Mouse (Mus musculus): ENCODE results near the gene Rbms3. TPM values are rescaled to one million over a fixed set of nuclear protein-coding genes. Genes with fewer than 3 reads are reported as not detected.

The Rbms3 gene
- total and polyA plus RNA-seq, 2 experiments: 2.4 to 4.0 TPM

DNA sequence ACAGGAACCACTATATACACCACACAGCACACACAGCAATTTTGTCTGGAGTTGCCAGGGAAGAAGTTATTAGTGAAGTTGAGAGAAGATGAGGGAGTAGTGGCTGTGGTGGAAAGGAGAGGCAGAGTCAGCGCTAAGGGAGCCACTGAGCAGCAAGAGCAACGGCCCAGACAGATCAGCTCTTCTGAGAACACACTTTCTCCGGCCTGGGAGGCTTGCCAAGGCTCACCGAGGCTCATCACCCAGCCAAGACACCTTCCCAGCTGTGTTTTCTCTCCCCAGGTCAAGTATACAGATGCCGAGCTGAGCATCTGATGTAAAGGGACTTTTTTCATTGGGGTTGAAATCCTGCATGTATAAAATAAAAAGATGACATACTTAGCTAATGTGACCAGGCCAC, 206.5 kb downstream of the Rbms3 start:
- no peaks in the 10 kb centered on the region for H3K36me3 ChIP-seq (ENCODE audit: control insufficient read depth, insufficient read depth, low read length)
- TF ChIP-seq POLR2A (IDR thresholded peaks at IDR 0.05; ENCODE audit: extremely low read depth, insufficient read depth, low read length) (no peak), CTCF (IDR thresholded peaks at IDR 0.05; ENCODE audit: low read depth, low read length) (no peak)
- no peak overlapping the region for H3K4me3 ChIP-seq (ENCODE audit: insufficient read depth, low read depth, low read length)

DNA sequence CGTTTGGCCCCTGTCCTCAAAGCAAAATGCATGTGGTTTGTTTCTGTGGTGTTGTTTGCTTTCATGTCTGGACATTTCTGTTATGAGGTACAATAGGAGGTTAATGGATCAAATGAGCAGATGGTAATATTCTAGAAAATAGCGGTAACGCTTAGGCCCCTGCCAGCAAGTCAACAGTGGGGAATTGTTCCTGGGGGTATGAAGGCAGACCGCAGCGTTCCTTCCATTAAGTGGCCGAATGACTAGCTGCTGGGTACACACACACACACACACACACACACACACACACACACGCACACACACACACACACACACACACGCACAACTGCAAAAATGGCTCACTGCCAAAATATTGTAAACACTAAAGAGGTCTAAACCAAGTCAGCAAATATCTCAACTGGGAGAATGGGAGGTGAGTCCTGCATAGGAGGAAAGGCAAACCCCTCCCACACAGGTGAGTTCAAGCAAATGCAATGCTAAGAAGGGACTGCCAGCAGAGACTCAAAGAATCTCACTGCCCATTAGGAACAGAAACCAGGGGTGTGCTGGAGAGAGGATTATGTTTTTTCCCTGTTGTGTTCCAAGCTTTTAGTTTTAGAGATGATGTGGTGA, 209.7 kb downstream of the Rbms3 start:
- Histone ChIP-seq H3K79me2 (ENCODE audit: control insufficient read depth, insufficient read depth, low read length) (no peaks in the 10 kb centered on the region), H3K4me3 (ENCODE audit: insufficient read depth, low read depth, low read length) (no peak overlapping the region), H3K4me1 (ENCODE audit: control insufficient read depth, insufficient read depth, low read length) (no peaks in the 10 kb centered on the region), H3K9ac (ENCODE audit: low read depth, low read length) (no peak overlapping the region), H3K36me3 (ENCODE audit: control insufficient read depth, insufficient read depth, low read length) (no peaks in the 10 kb centered on the region), H3K27ac (replicated peaks; ENCODE audit: insufficient read depth, low read depth, low read length) (no peak overlapping the region), H3K27me3 (ENCODE audit: control insufficient read depth, insufficient read depth, low read length) (no peaks in the 10 kb centered on the region)
- WGBS: 89% methylated on average over 8 of the region's 8 CpGs
- no peak for TF ChIP-seq POLR2A (IDR thresholded peaks at IDR 0.05; ENCODE audit: extremely low read depth, insufficient read depth, low read length)
- DNase-seq (ENCODE audit: extremely low read depth, low read depth, low spot score): no peak

More for the DNA sequence above, 206.5 kb downstream of the Rbms3 start:
- H3K27me3 ChIP-seq (ENCODE audit: control insufficient read depth, insufficient read depth, low read length): no peaks in the 10 kb centered on the region
- no peak overlapping the region for H3K9ac ChIP-seq (ENCODE audit: low read depth, low read length)
- no peak overlapping the region for H3K27ac ChIP-seq (replicated peaks; ENCODE audit: insufficient read depth, low read depth, low read length)
- WGBS: 82% methylated on average over 5 of the region's 5 CpGs
- DNase-seq (ENCODE audit: extremely low read depth, low read depth, low spot score): no peak
- H3K79me2 ChIP-seq (ENCODE audit: control insufficient read depth, insufficient read depth, low read length): no peaks in the 10 kb centered on the region
- H3K4me1 ChIP-seq (ENCODE audit: control insufficient read depth, insufficient read depth, low read length): no peaks in the 10 kb centered on the region

DNA sequence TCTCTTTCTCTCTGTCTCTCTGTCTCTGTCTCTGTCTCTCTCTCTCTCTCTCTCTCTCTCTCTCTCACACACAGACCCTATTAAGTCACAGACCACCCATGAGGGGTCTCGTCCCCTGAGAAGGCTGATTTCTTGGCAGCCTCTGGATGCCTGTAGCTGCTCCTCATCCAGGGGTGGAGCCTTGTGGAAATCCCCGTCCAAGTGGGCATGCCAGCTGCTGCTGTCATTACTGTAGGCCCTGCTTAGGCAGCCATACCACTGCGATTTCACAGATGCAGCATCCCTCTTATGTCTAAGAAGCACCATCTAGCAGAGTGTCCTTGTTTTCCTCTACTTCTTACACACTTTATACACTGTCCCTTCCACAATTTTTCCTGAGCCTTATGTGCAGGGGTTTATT, 216.5 kb downstream of the Rbms3 start:
- DNase-seq (ENCODE audit: extremely low read depth, low read depth, low spot score): no peak
- Histone ChIP-seq H3K4me3 (ENCODE audit: insufficient read depth, low read depth, low read length) (no peak overlapping the region), H3K79me2 (ENCODE audit: control insufficient read depth, insufficient read depth, low read length) (no peaks in the 10 kb centered on the region), H3K4me1 (ENCODE audit: control insufficient read depth, insufficient read depth, low read length) (no peaks in the 10 kb centered on the region), H3K27ac (replicated peaks; ENCODE audit: insufficient read depth, low read depth, low read length) (no peak overlapping the region), H3K9ac (ENCODE audit: low read depth, low read length) (no peak overlapping the region), H3K36me3 (ENCODE audit: control insufficient read depth, insufficient read depth, low read length) (no peaks in the 10 kb centered on the region), H3K27me3 (ENCODE audit: control insufficient read depth, insufficient read depth, low read length) (no peaks in the 10 kb centered on the region)
- WGBS: 77% methylated on average over 3 of the region's 3 CpGs
- TF ChIP-seq CTCF (IDR thresholded peaks at IDR 0.05; ENCODE audit: low read depth, low read length): no peak
- no peak for TF ChIP-seq POLR2A (IDR thresholded peaks at IDR 0.05; ENCODE audit: extremely low read depth, insufficient read depth, low read length)

DNA sequence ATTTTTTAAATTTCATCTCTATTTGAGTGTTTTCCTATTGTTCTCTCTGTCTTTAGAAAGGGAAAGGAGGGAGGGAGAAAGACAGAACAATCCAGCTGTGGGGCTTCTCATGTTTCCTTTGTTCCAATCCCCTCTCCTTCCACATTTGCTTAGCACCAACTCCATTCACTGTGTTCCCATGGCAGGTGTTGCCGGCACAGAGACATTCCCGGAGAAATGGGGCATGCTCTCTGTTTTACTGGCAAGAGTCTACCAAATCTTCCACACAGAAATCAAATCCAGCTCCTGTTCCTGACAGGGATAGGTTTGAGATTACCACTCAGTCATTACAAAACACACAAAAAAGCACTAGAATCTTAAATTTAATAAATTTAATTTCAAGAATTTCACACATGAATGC, 217.1 kb downstream of the Rbms3 start:
- no peaks in the 10 kb centered on the region for H3K4me1 ChIP-seq (ENCODE audit: control insufficient read depth, insufficient read depth, low read length)
- no peak for DNase-seq (ENCODE audit: extremely low read depth, low read depth, low spot score)
- WGBS: 64% methylated on average over 2 of the region's 2 CpGs
- H3K27me3 ChIP-seq (ENCODE audit: control insufficient read depth, insufficient read depth, low read length): no peaks in the 10 kb centered on the region
- TF ChIP-seq POLR2A (IDR thresholded peaks at IDR 0.05; ENCODE audit: extremely low read depth, insufficient read depth, low read length): no peak
- no peak for TF ChIP-seq CTCF (IDR thresholded peaks at IDR 0.05; ENCODE audit: low read depth, low read length)
- no peaks in the 10 kb centered on the region for H3K36me3 ChIP-seq (ENCODE audit: control insufficient read depth, insufficient read depth, low read length)
- H3K27ac ChIP-seq (replicated peaks; ENCODE audit: insufficient read depth, low read depth, low read length): no peak overlapping the region
- H3K4me3 ChIP-seq (ENCODE audit: insufficient read depth, low read depth, low read length): no peak overlapping the region
- no peak overlapping the region for H3K9ac ChIP-seq (ENCODE audit: low read depth, low read length)
- no peaks in the 10 kb centered on the region for H3K79me2 ChIP-seq (ENCODE audit: control insufficient read depth, insufficient read depth, low read length)

DNA sequence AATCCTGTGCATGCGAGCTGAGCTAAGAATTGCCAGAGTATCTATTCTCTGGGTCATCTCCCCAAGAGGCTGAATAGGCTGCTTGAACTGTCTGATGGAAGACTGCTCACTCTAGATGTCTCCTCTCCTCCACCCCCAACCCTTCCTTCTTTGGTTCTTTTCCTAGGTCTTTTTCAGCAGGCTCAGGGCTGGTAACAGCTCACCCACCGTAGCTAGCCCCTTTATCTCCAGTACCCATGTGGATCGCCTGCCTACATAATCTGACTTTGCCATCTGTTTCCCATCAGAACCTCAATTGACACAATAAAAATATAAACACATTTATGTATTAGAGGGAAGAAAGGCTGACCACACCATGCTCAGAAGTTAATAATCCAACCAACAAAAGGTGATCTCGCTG, 225.1 kb downstream of the Rbms3 start:
- no peaks in the 10 kb centered on the region for H3K4me1 ChIP-seq (ENCODE audit: control insufficient read depth, insufficient read depth, low read length)
- H3K4me3 ChIP-seq (ENCODE audit: insufficient read depth, low read depth, low read length): no peak overlapping the region
- H3K9ac ChIP-seq (ENCODE audit: low read depth, low read length): no peak overlapping the region
- 83% methylated on average over 4 of the region's 4 CpGs for WGBS
- no peak overlapping the region for H3K27ac ChIP-seq (replicated peaks; ENCODE audit: insufficient read depth, low read depth, low read length)
- DNase-seq (ENCODE audit: extremely low read depth, low read depth, low spot score): no peak
- H3K36me3 ChIP-seq (ENCODE audit: control insufficient read depth, insufficient read depth, low read length): no peaks in the 10 kb centered on the region
- no peak for TF ChIP-seq POLR2A (IDR thresholded peaks at IDR 0.05; ENCODE audit: extremely low read depth, insufficient read depth, low read length)
- TF ChIP-seq CTCF (IDR thresholded peaks at IDR 0.05; ENCODE audit: low read depth, low read length): no peak
- H3K79me2 ChIP-seq (ENCODE audit: control insufficient read depth, insufficient read depth, low read length): no peaks in the 10 kb centered on the region
- no peaks in the 10 kb centered on the region for H3K27me3 ChIP-seq (ENCODE audit: control insufficient read depth, insufficient read depth, low read length)

DNA sequence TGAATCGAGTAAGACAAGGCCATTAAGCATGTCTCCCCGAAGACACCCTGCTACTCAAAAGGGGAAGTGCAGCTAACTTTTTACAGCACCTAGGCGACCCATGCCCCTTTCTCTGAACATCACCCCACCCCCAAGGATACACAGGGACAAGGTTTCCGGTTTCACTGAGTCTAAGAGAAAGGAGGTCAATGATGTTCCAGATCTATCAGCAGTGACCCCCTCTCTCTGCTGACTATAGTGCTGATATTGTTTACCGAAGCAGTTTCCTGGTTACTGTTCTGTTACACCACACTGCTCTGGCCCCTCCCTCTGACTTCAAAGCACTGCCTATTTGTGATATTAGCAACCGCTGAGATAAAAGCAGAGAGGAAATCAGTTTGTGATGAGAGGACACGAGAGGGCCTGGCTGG, 229.4 kb downstream of the Rbms3 start:
- Histone ChIP-seq H3K9ac (ENCODE audit: low read depth, low read length) (no peak overlapping the region), H3K4me1 (ENCODE audit: control insufficient read depth, insufficient read depth, low read length) (no peaks in the 10 kb centered on the region), H3K27ac (replicated peaks; ENCODE audit: insufficient read depth, low read depth, low read length) (no peak overlapping the region), H3K27me3 (ENCODE audit: control insufficient read depth, insufficient read depth, low read length) (no peaks in the 10 kb centered on the region), H3K79me2 (ENCODE audit: control insufficient read depth, insufficient read depth, low read length) (no peaks in the 10 kb centered on the region), H3K4me3 (ENCODE audit: insufficient read depth, low read depth, low read length) (no peak overlapping the region), H3K36me3 (ENCODE audit: control insufficient read depth, insufficient read depth, low read length) (no peaks in the 10 kb centered on the region)
- 13% methylated on average over 7 of the region's 7 CpGs for WGBS
- no peak for TF ChIP-seq POLR2A (IDR thresholded peaks at IDR 0.05; ENCODE audit: extremely low read depth, insufficient read depth, low read length)
- DNase-seq (ENCODE audit: extremely low read depth, low read depth, low spot score): no peak

Data from liver, adult 2 months (tissue).